Mouse (Mus musculus) ovary, postnatal 14 days (tissue): ENCODE measurements around the gene 9030025P20Rik.
"Not testable (repeated sequence)": the region's sequence is repeated elsewhere in the genome, so short reads cannot be mapped to it uniquely, and the experiment has no call there.

Experiments
- DNase-seq: peaks from one replicate; pipeline ENCODE4 v3.0.0; 2022; ENCODE audit warnings: low spot score

The 9030025P20Rik gene

GRCm38 (mm10) chr17:14978362-14979038 lies at the start of gene 9030025P20Rik, which contains the start of gene Gm3417:
Gene 9030025P20Rik (plus strand): TSS chr17:14978468.
Gene Gm3417 (minus strand): TSS chr17:14978790.
- not testable (repeated sequence) for DNase-seq

GRCm38 (mm10) chr17:14928631-14929030 lies 49.6 kb upstream of the 9030025P20Rik start:
- no peak for DNase-seq

GRCm38 (mm10) chr17:14930697-14931096 lies 47.6 kb upstream of the 9030025P20Rik start:
- DNase-seq: no peak

GRCm38 (mm10) chr17:14931469-14931868 lies 46.8 kb upstream of the 9030025P20Rik start:
- no peak for DNase-seq

GRCm38 (mm10) chr17:14935280-14935679 lies 43.0 kb upstream of the 9030025P20Rik start:
- DNase-seq: not testable (repeated sequence)

GRCm38 (mm10) chr17:14935841-14936605 lies 42.2 kb upstream of the 9030025P20Rik start:
- no peak for DNase-seq

GRCm38 (mm10) chr17:14942181-14942580 lies 36.1 kb upstream of the 9030025P20Rik start:
- DNase-seq: not testable (repeated sequence)

GRCm38 (mm10) chr17:14943009-14943728 lies 35.1 kb upstream of the 9030025P20Rik start, which contains the start of the genes Wdr27 and 1600012H06Rik:
Gene Wdr27 (minus strand): TSS chr17:14943158.
Gene 1600012H06Rik (plus strand): TSS chr17:14943184.
- peak; percentile 99 for DNase-seq

- DNase-seq: no peak
These were observed 34.6 kb upstream of the 9030025P20Rik start for GRCm38 (mm10) chr17:14943729-14944059.

GRCm38 (mm10) chr17:14944551-14944950 lies 33.7 kb upstream of the 9030025P20Rik start:
- DNase-seq: no peak

GRCm38 (mm10) chr17:14949161-14949827 lies 29.0 kb upstream of the 9030025P20Rik start:
- DNase-seq: no peak

GRCm38 (mm10) chr17:14953452-14953851 lies 24.8 kb upstream of the 9030025P20Rik start:
- DNase-seq: no peak

- DNase-seq: no peak
These were observed 19.5 kb upstream of the 9030025P20Rik start for GRCm38 (mm10) chr17:14958686-14959327.

- DNase-seq: no peak
These were observed 18.3 kb upstream of the 9030025P20Rik start for GRCm38 (mm10) chr17:14959979-14960378.

GRCm38 (mm10) chr17:14960520-14960919 lies 17.7 kb upstream of the 9030025P20Rik start:
- peak; percentile 11 for DNase-seq

GRCm38 (mm10) chr17:14960951-14961556 lies 17.2 kb upstream of the 9030025P20Rik start, which contains the start of gene Phf10:
Gene Phf10 (minus strand): TSS chr17:14961273.
- DNase-seq: peak; percentile 20

- DNase-seq: not testable (repeated sequence)
These were observed 16.6 kb upstream of the 9030025P20Rik start for GRCm38 (mm10) chr17:14961557-14962154.

GRCm38 (mm10) chr17:14968373-14968913 lies 9.8 kb upstream of the 9030025P20Rik start:
- not testable (repeated sequence) for DNase-seq

- DNase-seq: not testable (repeated sequence)
These were observed 428 bp upstream of the 9030025P20Rik start for GRCm38 (mm10) chr17:14977718-14978361.
